Mouse (Mus musculus): ENCODE results near the gene Gpx2. TPM values are rescaled to one million over a fixed set of nuclear protein-coding genes. Genes with fewer than 3 reads are reported as not detected.
"Not testable (repeated sequence)": the region's sequence is repeated elsewhere in the genome, so short reads cannot be mapped to it uniquely, and the experiment has no call there.

Gpx2 gene
- polyA plus RNA-seq, 1 experiment from 2014 or later = not detected

GRCm38 (mm10) chr12:76796938-76797539, 1.7 kb upstream of the Gpx2 start:
- H3K4me1 ChIP-seq (ENCODE audit: control insufficient read depth, insufficient read depth, low read length) = no peaks in the 10 kb centered on the region
- H3K4me3 ChIP-seq (replicated peaks; ENCODE audit: low read depth, low read length) = no peak overlapping the region
- no peak for DNase-seq
- no peak overlapping the region for H3K9ac ChIP-seq (replicated peaks; ENCODE audit: low read length)
- no peaks in the 10 kb centered on the region for H3K27me3 ChIP-seq (ENCODE audit: control insufficient read depth, insufficient read depth, low read length)
- no peak for ATAC-seq (ENCODE audit: low FRiP score, low TSS enrichment)
- no peaks in the 10 kb centered on the region for H3K9me3 ChIP-seq (ENCODE audit: control insufficient read depth, low read length)
- no peak overlapping the region for H3K4me2 ChIP-seq (ENCODE audit: low read length)
- no peak overlapping the region for H3K27ac ChIP-seq (replicated peaks; ENCODE audit: low read depth, low read length)
- peaks cover 5% of the 10 kb centered on the region; the same call in 1 of the 2 replicates for H3K36me3 ChIP-seq (ENCODE audit: control insufficient read depth, insufficient read depth, low read length)
- WGBS = 93% methylated on average over 7 of the region's 7 CpGs

- H3K36me3 ChIP-seq (ENCODE audit: control insufficient read depth, insufficient read depth, low read length); H3K9ac ChIP-seq (replicated peaks; ENCODE audit: low read length); H3K4me2 ChIP-seq (ENCODE audit: low read length); H3K4me3 ChIP-seq (replicated peaks; ENCODE audit: low read depth, low read length); H3K9me3 ChIP-seq (ENCODE audit: control insufficient read depth, low read length); H3K27ac ChIP-seq (replicated peaks; ENCODE audit: low read depth, low read length); H3K27me3 ChIP-seq (ENCODE audit: control insufficient read depth, insufficient read depth, low read length); H3K4me1 ChIP-seq (ENCODE audit: control insufficient read depth, insufficient read depth, low read length); DNase-seq; ATAC-seq (ENCODE audit: low FRiP score, low TSS enrichment): not testable (repeated sequence)
- WGBS = 58% methylated on average over 14 of the region's 14 CpGs
Observed at GRCm38 (mm10) chr12:76792540-76792939, 2.8 kb downstream of the Gpx2 start.

- Histone ChIP-seq H3K4me2 (ENCODE audit: low read length) (no peak overlapping the region), H3K9ac (replicated peaks; ENCODE audit: low read length) (no peak overlapping the region), H3K4me3 (replicated peaks; ENCODE audit: low read depth, low read length) (no peak overlapping the region), H3K36me3 (ENCODE audit: control insufficient read depth, insufficient read depth, low read length) (no peaks in the 10 kb centered on the region), H3K9me3 (ENCODE audit: control insufficient read depth, low read length) (no peaks in the 10 kb centered on the region), H3K27ac (replicated peaks; ENCODE audit: low read depth, low read length) (no peak overlapping the region), H3K4me1 (ENCODE audit: control insufficient read depth, insufficient read depth, low read length) (no peaks in the 10 kb centered on the region), H3K27me3 (ENCODE audit: control insufficient read depth, insufficient read depth, low read length) (no peaks in the 10 kb centered on the region)
- ATAC-seq (ENCODE audit: low FRiP score, low TSS enrichment) (no peak), DNase-seq (no peak)
- 61% methylated on average over 8 of the region's 8 CpGs for WGBS
Observed at GRCm38 (mm10) chr12:76790446-76791084, 4.8 kb downstream of the Gpx2 start.

GRCm38 (mm10) chr12:76784056-76784619, 11.2 kb downstream of the Gpx2 start:
- H3K9me3 ChIP-seq (ENCODE audit: control insufficient read depth, low read length) = no peaks in the 10 kb centered on the region
- WGBS = 79% methylated on average over 10 of the region's 10 CpGs
- H3K4me1 ChIP-seq (ENCODE audit: control insufficient read depth, insufficient read depth, low read length) = no peaks in the 10 kb centered on the region
- no peak overlapping the region for H3K4me3 ChIP-seq (replicated peaks; ENCODE audit: low read depth, low read length)
- no peak overlapping the region for H3K4me2 ChIP-seq (ENCODE audit: low read length)
- no peak overlapping the region for H3K27ac ChIP-seq (replicated peaks; ENCODE audit: low read depth, low read length)
- ATAC-seq (ENCODE audit: low FRiP score, low TSS enrichment) = no peak
- H3K27me3 ChIP-seq (ENCODE audit: control insufficient read depth, insufficient read depth, low read length) = no peaks in the 10 kb centered on the region
- no peak overlapping the region for H3K9ac ChIP-seq (replicated peaks; ENCODE audit: low read length)
- DNase-seq = no peak
- no peaks in the 10 kb centered on the region for H3K36me3 ChIP-seq (ENCODE audit: control insufficient read depth, insufficient read depth, low read length)

DNA sequence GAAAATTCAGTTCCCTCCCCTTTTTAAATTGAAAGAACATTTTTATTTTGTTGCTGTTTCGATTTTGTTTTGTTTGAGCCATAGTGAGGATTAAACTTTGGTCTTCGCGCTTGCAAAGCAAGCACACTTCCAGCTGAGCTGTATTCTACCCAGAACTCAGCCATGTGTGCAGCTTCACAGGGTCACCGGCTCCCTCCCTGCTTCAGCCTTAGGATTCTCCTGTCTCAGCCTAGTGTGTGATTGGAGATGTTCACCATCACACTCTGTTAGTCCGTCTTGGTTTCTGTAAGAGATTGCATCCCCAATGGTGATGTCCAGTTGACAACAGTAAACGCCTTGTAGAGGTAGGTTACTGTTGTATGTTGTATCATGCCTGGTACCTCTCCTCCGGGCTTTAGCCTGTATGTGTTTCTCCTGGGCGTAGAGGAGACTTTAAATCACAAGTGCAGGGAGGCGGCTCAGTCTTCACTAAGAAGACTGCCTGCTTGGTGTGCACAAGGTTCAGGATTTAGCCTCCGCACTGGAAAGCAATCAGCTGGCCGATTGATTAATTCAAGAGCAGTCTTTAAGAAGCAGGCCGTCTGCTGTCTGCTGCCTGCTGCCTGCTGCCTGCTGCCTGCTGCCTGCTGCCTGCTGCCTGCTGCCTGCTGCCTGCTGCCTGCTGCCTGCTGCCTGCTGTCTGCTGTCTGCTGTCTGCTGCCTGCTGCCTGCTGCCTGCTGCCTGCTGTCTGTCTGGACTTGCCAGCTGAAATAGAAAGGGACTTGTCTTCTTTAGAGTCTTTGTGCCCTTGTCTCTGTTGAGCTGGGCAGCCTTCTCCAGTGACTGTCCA, 14.5 kb downstream of the Gpx2 start:
- Histone ChIP-seq H3K9me3 (ENCODE audit: control insufficient read depth, low read length) (no peaks in the 10 kb centered on the region), H3K4me3 (replicated peaks; ENCODE audit: low read depth, low read length) (no peak overlapping the region), H3K9ac (replicated peaks; ENCODE audit: low read length) (no peak overlapping the region), H3K36me3 (ENCODE audit: control insufficient read depth, insufficient read depth, low read length) (0 out of 2 replicates have a peak, but pooled peaks cover 4% of the 10 kb centered on the region), H3K27me3 (ENCODE audit: control insufficient read depth, insufficient read depth, low read length) (no peaks in the 10 kb centered on the region), H3K4me1 (ENCODE audit: control insufficient read depth, insufficient read depth, low read length) (no peaks in the 10 kb centered on the region), H3K27ac (replicated peaks; ENCODE audit: low read depth, low read length) (peak overlapping the region; percentile 15; the same call in 1 of the 2 replicates), H3K4me2 (ENCODE audit: low read length) (no peak overlapping the region)
- ATAC-seq (ENCODE audit: low FRiP score, low TSS enrichment) (no peak; the same call in 1 of the 2 replicates), DNase-seq (peak; percentile 41)
- WGBS = 51% methylated on average over 12 of the region's 12 CpGs

DNA sequence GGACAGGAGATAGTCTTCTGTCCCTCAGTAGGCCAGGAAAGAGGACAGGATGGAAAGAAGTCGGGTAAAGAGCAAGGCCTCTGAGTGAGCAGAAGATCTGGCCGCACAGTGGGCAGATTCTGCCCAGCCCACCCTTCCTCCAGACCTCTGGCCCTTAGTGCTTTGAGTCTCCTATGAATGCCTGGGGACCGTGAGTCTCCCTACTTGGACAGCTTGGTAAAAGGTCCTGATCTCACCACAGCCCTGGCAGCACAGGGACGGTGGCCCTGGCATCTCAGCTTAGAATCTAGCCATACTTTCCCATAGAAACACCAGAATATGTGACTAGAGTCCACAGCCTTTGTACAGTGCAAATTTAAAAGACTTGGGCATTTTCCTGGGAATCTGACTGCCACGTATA, 15.4 kb downstream of the Gpx2 start:
- WGBS = 78% methylated on average over 5 of the region's 5 CpGs
- DNase-seq (no peak), ATAC-seq (ENCODE audit: low FRiP score, low TSS enrichment) (no peak)
- H3K27me3 ChIP-seq (ENCODE audit: control insufficient read depth, insufficient read depth, low read length) = no peaks in the 10 kb centered on the region
- H3K9me3 ChIP-seq (ENCODE audit: control insufficient read depth, low read length) = no peaks in the 10 kb centered on the region
- H3K4me3 ChIP-seq (replicated peaks; ENCODE audit: low read depth, low read length) = no peak overlapping the region
- H3K27ac ChIP-seq (replicated peaks; ENCODE audit: low read depth, low read length) = no peak overlapping the region
- no peak overlapping the region for H3K9ac ChIP-seq (replicated peaks; ENCODE audit: low read length)
- H3K4me1 ChIP-seq (ENCODE audit: control insufficient read depth, insufficient read depth, low read length) = no peaks in the 10 kb centered on the region
- H3K36me3 ChIP-seq (ENCODE audit: control insufficient read depth, insufficient read depth, low read length) = 0 out of 2 replicates have a peak, but pooled peaks cover 4% of the 10 kb centered on the region
- H3K4me2 ChIP-seq (ENCODE audit: low read length) = no peak overlapping the region

DNA sequence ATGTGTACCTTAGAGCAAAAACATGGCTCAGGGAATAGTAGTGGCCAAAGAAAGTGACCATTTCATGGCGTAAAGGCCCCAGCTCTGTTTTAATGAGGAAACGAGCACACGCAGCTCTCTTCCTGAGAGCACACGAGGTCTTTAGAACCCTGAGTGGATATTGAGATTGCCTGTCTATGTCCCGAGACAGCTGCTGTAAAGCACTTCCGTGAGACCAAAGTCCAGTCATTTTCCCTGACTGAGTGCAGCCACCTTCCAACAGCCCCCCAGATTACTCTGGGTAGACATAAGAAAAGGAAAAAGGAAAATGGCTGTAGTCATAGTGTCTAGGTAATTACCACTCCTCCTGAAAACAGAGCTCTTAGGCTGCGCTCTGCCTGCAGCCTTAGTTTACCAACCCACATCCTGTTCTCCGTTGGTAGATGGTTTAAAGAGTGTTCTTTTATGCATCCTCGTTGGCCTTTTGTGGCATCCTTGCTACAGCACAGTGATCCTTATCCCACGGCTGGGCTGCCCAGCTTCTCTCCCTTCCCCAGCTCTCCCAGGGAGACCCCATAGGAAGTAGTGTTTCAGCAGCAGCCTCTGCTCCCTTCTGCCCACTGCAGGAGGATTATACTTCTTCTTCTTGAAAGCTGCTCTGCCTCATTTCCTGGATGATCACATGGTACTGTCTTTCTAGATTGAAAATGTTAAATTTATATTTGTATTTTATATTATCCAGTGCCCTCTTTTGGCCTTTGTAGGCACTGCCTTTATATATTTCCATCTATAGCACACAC, 16.9 kb downstream of the Gpx2 start:
- no peaks in the 10 kb centered on the region for H3K4me1 ChIP-seq (ENCODE audit: control insufficient read depth, insufficient read depth, low read length)
- DNase-seq (no peak), ATAC-seq (ENCODE audit: low FRiP score, low TSS enrichment) (no peak)
- no peak overlapping the region for H3K9ac ChIP-seq (replicated peaks; ENCODE audit: low read length)
- 88% methylated on average over 10 of the region's 10 CpGs for WGBS
- H3K36me3 ChIP-seq (ENCODE audit: control insufficient read depth, insufficient read depth, low read length) = 0 out of 2 replicates have a peak, but pooled peaks cover 4% of the 10 kb centered on the region
- H3K4me3 ChIP-seq (replicated peaks; ENCODE audit: low read depth, low read length) = no peak overlapping the region
- H3K4me2 ChIP-seq (ENCODE audit: low read length) = no peak overlapping the region
- no peaks in the 10 kb centered on the region for H3K27me3 ChIP-seq (ENCODE audit: control insufficient read depth, insufficient read depth, low read length)
- no peak overlapping the region for H3K27ac ChIP-seq (replicated peaks; ENCODE audit: low read depth, low read length)
- H3K9me3 ChIP-seq (ENCODE audit: control insufficient read depth, low read length) = no peaks in the 10 kb centered on the region

- Histone ChIP-seq H3K4me2 (ENCODE audit: low read length) (no peak overlapping the region), H3K9me3 (ENCODE audit: control insufficient read depth, low read length) (no peaks in the 10 kb centered on the region), H3K4me1 (ENCODE audit: control insufficient read depth, insufficient read depth, low read length) (no peaks in the 10 kb centered on the region), H3K36me3 (ENCODE audit: control insufficient read depth, insufficient read depth, low read length) (0 out of 2 replicates have a peak, but pooled peaks cover 4% of the 10 kb centered on the region), H3K4me3 (replicated peaks; ENCODE audit: low read depth, low read length) (no peak overlapping the region), H3K27ac (replicated peaks; ENCODE audit: low read depth, low read length) (no peak overlapping the region), H3K27me3 (ENCODE audit: control insufficient read depth, insufficient read depth, low read length) (no peaks in the 10 kb centered on the region), H3K9ac (replicated peaks; ENCODE audit: low read length) (no peak overlapping the region)
- ATAC-seq (ENCODE audit: low FRiP score, low TSS enrichment) (no peak), DNase-seq (no peak)
Observed at GRCm38 (mm10) chr12:76777845-76778244, 17.5 kb downstream of the Gpx2 start.

All from midbrain, embryonic 14.5 days (tissue).